Mouse (Mus musculus) midbrain, postnatal 0 days (tissue): Measurements from ENCODE around the gene Cul5. TPM values are rescaled to one million over a fixed set of nuclear protein-coding genes. Genes with fewer than 3 reads are reported as not detected.
A peak's percentile ranks its signal among the peaks of the same experiment; 100 is the strongest.

Experiments
- ATAC-seq: fragments of 200-750 bp; cut with Nextera tagmentation; 2 replicates; pipeline ENCODE4 v1.8.0; 2017; ENCODE audit warnings: moderate number of reproducible peaks, mild to moderate bottlenecking, moderate TSS enrichment, moderate library complexity; ENCODE audit not compliant: low FRiP score
- DNase-seq: peaks from one replicate; pipeline ENCODE4 v3.0.0-alpha.2; 2015; ENCODE audit warnings: low spot score
- H3K27ac ChIP-seq: fragments of 300-500 bp; sonication (generic); 2 replicates; pipeline ENCODE4 v1.5.1; 2014; ENCODE audit warnings: low read depth, mild to moderate bottlenecking, low read length, mixed read lengths
- H3K27me3 ChIP-seq: fragments of 300-500 bp; sonication (generic); 2 replicates; pipeline ENCODE4 v1.6.1; 2014; ENCODE audit warnings: low read length, control low read depth, mixed read lengths; ENCODE audit not compliant: insufficient read depth
- H3K36me3 ChIP-seq: fragments of 300-500 bp; sonication (generic); 2 replicates; pipeline ENCODE4 v1.6.1; 2014; ENCODE audit warnings: low read length, control low read depth, mixed read lengths; ENCODE audit not compliant: insufficient read depth
- H3K4me1 ChIP-seq: fragments of 300-500 bp; sonication (generic); 2 replicates; pipeline ENCODE4 v1.6.1; 2014; ENCODE audit warnings: mild to moderate bottlenecking, control low read depth, antibody characterized with exemption, low read length, mixed read lengths; ENCODE audit not compliant: insufficient read depth
- H3K4me2 ChIP-seq: fragments of 300-500 bp; sonication (generic); 2 replicates; pipeline ENCODE4 v1.6.1; 2014; ENCODE audit warnings: low read depth, mild to moderate bottlenecking, low read length, mixed read lengths; ENCODE audit not compliant: poor library complexity, severe bottlenecking
- H3K4me3 ChIP-seq: fragments of 300-500 bp; sonication (generic); 2 replicates; pipeline ENCODE4 v1.5.1; 2014; ENCODE audit warnings: low read depth, mild to moderate bottlenecking, low read length, moderate library complexity
- H3K9ac ChIP-seq: fragments of 300-500 bp; sonication (generic); replicated peaks from 2 replicates; pipeline ENCODE4 v1.6.1; 2014; ENCODE audit warnings: mild to moderate bottlenecking, low read length, moderate library complexity, mixed read lengths; ENCODE audit not compliant: poor library complexity, severe bottlenecking
- H3K9me3 ChIP-seq: fragments of 300-500 bp; sonication (generic); 2 replicates; pipeline ENCODE4 v1.6.1; 2016; ENCODE audit warnings: low read length, control low read depth
- CTCF ChIP-seq: IDR thresholded peaks from 2 replicates; pipeline ENCODE4 v1.5.1; 2016; ENCODE audit warnings: antibody characterized with exemption, mild to moderate bottlenecking
- WGBS: fragments of 180-500 bp; shearing (Covaris S2); extraction: QIAGEN DNeasy Blood & Tissue Kit; methylation state at CpG from one replicate; pipeline ENCODE4 v1.1.7; 2014; 5-methylcytosine and 5-hydroxymethylcytosine counted together
- polyA plus RNA-seq: library from polyadenylated mRNA; unstranded; fragments of >200 nt; fragmentation: Nextera tagmentation; extraction: Ambion mirVana; gene quantifications from 2 replicates; pipeline ENCODE4 v1.2.1, GENCODE M21; 2015
- total RNA-seq: library from RNA; depleted of rRNA; stranded (reverse); fragments of >200 nt; gene quantifications from 2 replicates; pipeline ENCODE4 v1.2.3, GENCODE M21; 2014

Cul5 gene
- total and polyA plus RNA-seq, 2 experiments from 2014 or later: 36.6 to 45.3 TPM

- Histone ChIP-seq H3K4me1 (peaks cover 8% of the 10 kb centered on the region; the same call in 1 of the 2 replicates), H3K9me3 (no peaks in the 10 kb centered on the region), H3K27me3 (no peaks in the 10 kb centered on the region), H3K36me3 (no peaks in the 10 kb centered on the region), H3K4me3 (peak overlapping the region; percentile 96), H3K27ac (peak overlapping the region; percentile 99), H3K9ac (peak overlapping the region; percentile 100), H3K4me2 (peak overlapping the region; percentile 86)
- DNase-seq: no peak
- TF ChIP-seq CTCF: no peak
- peak; percentile 52; the same call in 1 of the 2 replicates for ATAC-seq
- under 1% methylated on average over 24 of the region's 28 CpGs for WGBS
Measured at GRCm38 (mm10) chr9:53666665-53667019, 3.2 kb downstream of the Cul5 start.

- Histone ChIP-seq H3K36me3 (no peaks in the 10 kb centered on the region), H3K9me3 (no peaks in the 10 kb centered on the region), H3K27ac (no peak overlapping the region), H3K4me2 (peak overlapping the region; percentile 86), H3K4me3 (0 out of 2 replicates have a peak overlapping the region, but pooled peaks have one; percentile 96), H3K9ac (no peak overlapping the region), H3K27me3 (no peaks in the 10 kb centered on the region), H3K4me1 (peaks cover 8% of the 10 kb centered on the region; the same call in 1 of the 2 replicates)
- DNase-seq (no peak), ATAC-seq (no peak)
- TF ChIP-seq CTCF: no peak
Measured at GRCm38 (mm10) chr9:53665428-53665827, 4.4 kb downstream of the Cul5 start.

- no peaks in the 10 kb centered on the region for H3K27me3 ChIP-seq
- no peak overlapping the region for H3K9ac ChIP-seq
- DNase-seq (no peak), ATAC-seq (no peak)
- WGBS: 70% methylated on average over 2 of the region's 2 CpGs
- H3K4me3 ChIP-seq: no peak overlapping the region
- peak overlapping the region; percentile 24; the same call in 1 of the 2 replicates for H3K4me2 ChIP-seq
- peaks cover 8% of the 10 kb centered on the region; the same call in 1 of the 2 replicates for H3K4me1 ChIP-seq
- no peaks in the 10 kb centered on the region for H3K36me3 ChIP-seq
- no peak overlapping the region for H3K27ac ChIP-seq
- no peak for TF ChIP-seq CTCF
- no peaks in the 10 kb centered on the region for H3K9me3 ChIP-seq
Measured at GRCm38 (mm10) chr9:53664819-53665218, 5.0 kb downstream of the Cul5 start.

- Histone ChIP-seq H3K27ac (no peak overlapping the region), H3K36me3 (peaks cover 33% of the 10 kb centered on the region), H3K9me3 (no peaks in the 10 kb centered on the region), H3K4me1 (no peaks in the 10 kb centered on the region), H3K4me2 (no peak overlapping the region), H3K27me3 (no peaks in the 10 kb centered on the region), H3K4me3 (no peak overlapping the region), H3K9ac (no peak overlapping the region)
- no peak for ATAC-seq
- WGBS: 95% methylated on average over 6 of the region's 6 CpGs
- DNase-seq: no peak
- TF ChIP-seq CTCF: no peak
Measured at GRCm38 (mm10) chr9:53634796-53635195, 35.0 kb downstream of the Cul5 start.

- no peak overlapping the region for H3K27ac ChIP-seq
- no peak overlapping the region for H3K4me3 ChIP-seq
- H3K9ac ChIP-seq: no peak overlapping the region
- WGBS: 90% methylated on average over 8 of the region's 8 CpGs
- H3K4me2 ChIP-seq: no peak overlapping the region
- ATAC-seq (no peak), DNase-seq (no peak)
- H3K4me1 ChIP-seq: no peaks in the 10 kb centered on the region
- TF ChIP-seq CTCF: no peak
- H3K36me3 ChIP-seq: peaks cover 20% of the 10 kb centered on the region; the same call in 1 of the 2 replicates
- H3K9me3 ChIP-seq: no peaks in the 10 kb centered on the region
- H3K27me3 ChIP-seq: no peaks in the 10 kb centered on the region
Measured at GRCm38 (mm10) chr9:53615246-53615645, 54.6 kb downstream of the Cul5 start.

- TF ChIP-seq CTCF: no peak
- Histone ChIP-seq H3K9ac (no peak overlapping the region), H3K4me3 (no peak overlapping the region), H3K4me1 (no peaks in the 10 kb centered on the region), H3K36me3 (peaks cover 16% of the 10 kb centered on the region; the same call in 1 of the 2 replicates), H3K27me3 (no peaks in the 10 kb centered on the region), H3K27ac (no peak overlapping the region), H3K4me2 (no peak overlapping the region), H3K9me3 (no peaks in the 10 kb centered on the region)
- 87% methylated on average over 4 of the region's 4 CpGs for WGBS
- ATAC-seq: no peak
- DNase-seq: no peak
Measured at GRCm38 (mm10) chr9:53614286-53614685, 55.5 kb downstream of the Cul5 start.
